Mouse (Mus musculus): ENCODE data around the gene Dpagt1. TPM values are rescaled to one million over a fixed set of nuclear protein-coding genes. Genes with fewer than 3 reads are reported as not detected.
"Not testable (repeated sequence)": the region's sequence is repeated elsewhere in the genome, so short reads cannot be mapped to it uniquely, and the experiment has no call there.

The Dpagt1 gene
- polyA plus RNA-seq, 1 experiment from 2014 or later: 38.0 TPM

DNA sequence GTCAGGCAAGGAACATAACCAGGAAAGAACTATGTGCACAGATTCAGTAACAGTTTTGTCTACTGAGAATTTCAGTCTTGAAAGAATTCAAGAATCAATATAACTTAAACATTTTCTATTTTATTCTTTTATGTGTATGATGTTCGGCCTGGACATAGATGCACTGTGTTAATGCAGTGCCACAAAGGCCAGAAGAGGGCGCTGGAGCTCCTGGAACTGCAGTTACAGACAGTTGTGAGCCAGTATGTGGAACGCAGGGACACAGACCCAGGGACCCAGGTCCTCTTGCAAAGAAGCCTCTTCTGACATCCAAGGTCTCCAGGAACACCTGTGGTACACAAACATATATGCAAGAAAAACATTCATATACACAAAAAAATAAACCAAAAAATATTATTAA is 38.7 kb downstream of the Dpagt1 start:
- H3K4me3 ChIP-seq: no peak overlapping the region
- no peak overlapping the region for H3K4me2 ChIP-seq
- peaks cover 10% of the 10 kb centered on the region for H3K4me1 ChIP-seq
- H3K9ac ChIP-seq: no peak overlapping the region
- peaks cover 6% of the 10 kb centered on the region for H3K36me3 ChIP-seq
- no peak for ATAC-seq (ENCODE audit: insufficient number of reproducible peaks, low FRiP score, low TSS enrichment, low read depth)
- no peak overlapping the region for H3K27ac ChIP-seq
- WGBS: 59% methylated on average over 3 of the region's 3 CpGs
- H3K27me3 ChIP-seq: no peaks in the 10 kb centered on the region
- H3K9me3 ChIP-seq: no peaks in the 10 kb centered on the region

DNA sequence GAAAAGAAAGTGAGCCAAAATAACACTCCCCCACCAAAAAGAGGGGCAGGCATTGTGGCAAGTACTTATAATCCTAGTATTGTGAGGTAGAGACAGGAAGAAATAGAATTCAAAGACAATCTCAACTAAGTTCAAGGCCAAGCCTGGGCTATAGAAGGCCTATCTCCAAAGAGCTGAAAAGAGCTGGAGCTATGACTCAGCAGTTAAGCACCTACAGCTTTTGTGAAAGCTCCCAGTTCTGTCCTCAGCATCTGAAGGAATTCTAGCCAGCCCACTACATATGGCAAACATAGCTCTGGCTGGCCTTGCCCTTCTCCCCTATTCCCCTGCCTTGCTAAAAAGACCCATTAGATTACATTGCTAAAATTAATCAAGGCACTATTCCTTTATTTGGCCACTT is 47.6 kb downstream of the Dpagt1 start:
- H3K27ac ChIP-seq: no peak overlapping the region
- no peak overlapping the region for H3K4me2 ChIP-seq
- no peaks in the 10 kb centered on the region for H3K36me3 ChIP-seq
- no peak overlapping the region for H3K9ac ChIP-seq
- H3K27me3 ChIP-seq: no peaks in the 10 kb centered on the region
- no peaks in the 10 kb centered on the region for H3K9me3 ChIP-seq
- no peak overlapping the region for H3K4me3 ChIP-seq
- ATAC-seq (ENCODE audit: insufficient number of reproducible peaks, low FRiP score, low TSS enrichment, low read depth): no peak
- H3K4me1 ChIP-seq: no peaks in the 10 kb centered on the region

DNA sequence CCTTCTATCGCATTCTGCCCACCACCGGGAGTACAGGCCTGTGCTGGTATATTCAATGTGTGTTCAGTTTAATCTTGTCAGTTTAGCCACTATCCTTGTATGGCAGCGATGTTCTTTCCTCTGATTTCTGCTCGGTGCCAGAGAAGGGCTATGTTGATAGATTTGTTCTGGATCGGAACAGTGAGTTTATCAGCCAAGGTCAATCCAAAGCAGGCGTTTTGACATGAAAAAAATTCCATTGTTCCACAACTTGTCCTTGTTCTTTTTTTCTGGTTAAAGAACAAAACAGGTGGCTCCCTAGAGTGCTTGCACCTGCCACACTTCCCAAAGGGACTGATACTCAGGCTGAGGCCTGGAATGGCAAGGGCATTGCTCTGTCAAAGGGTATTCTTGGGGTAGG is 50.3 kb downstream of the Dpagt1 start:
- no peak for ATAC-seq (ENCODE audit: insufficient number of reproducible peaks, low FRiP score, low TSS enrichment, low read depth)
- no peak overlapping the region for H3K4me2 ChIP-seq
- 88% methylated on average over 6 of the region's 6 CpGs for WGBS

DNA sequence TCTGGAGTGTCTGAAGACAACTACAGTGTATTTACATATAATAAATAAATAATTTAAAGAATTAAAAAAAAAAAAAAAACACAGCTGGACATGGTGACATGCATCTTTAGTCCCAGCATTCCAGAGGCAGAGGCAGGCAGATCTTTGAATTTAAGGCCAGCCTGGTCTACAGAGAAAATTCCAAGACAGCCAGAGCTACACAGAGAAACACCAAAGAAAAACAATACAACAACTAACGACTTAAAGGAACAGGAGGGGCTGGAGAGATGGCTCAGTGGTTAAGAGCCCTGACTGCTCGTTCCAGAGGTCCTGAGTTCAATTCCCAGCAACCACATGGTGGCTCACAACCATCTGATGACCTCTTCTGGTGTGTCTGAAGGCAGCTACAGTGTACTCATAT is 51.5 kb downstream of the Dpagt1 start:
- H3K36me3 ChIP-seq: peaks cover 14% of the 10 kb centered on the region
- WGBS: 82% methylated on average over 2 of the region's 2 CpGs
- H3K4me3 ChIP-seq: not testable (repeated sequence)

More for the DNA sequence above, 50.3 kb downstream of the Dpagt1 start:
- H3K9me3 ChIP-seq: no peaks in the 10 kb centered on the region
- no peaks in the 10 kb centered on the region for H3K27me3 ChIP-seq
- no peak overlapping the region for H3K4me3 ChIP-seq
- H3K9ac ChIP-seq: no peak overlapping the region
- H3K4me1 ChIP-seq: peaks cover 15% of the 10 kb centered on the region
- H3K36me3 ChIP-seq: peaks cover 2% of the 10 kb centered on the region
- no peak overlapping the region for H3K27ac ChIP-seq

DNA sequence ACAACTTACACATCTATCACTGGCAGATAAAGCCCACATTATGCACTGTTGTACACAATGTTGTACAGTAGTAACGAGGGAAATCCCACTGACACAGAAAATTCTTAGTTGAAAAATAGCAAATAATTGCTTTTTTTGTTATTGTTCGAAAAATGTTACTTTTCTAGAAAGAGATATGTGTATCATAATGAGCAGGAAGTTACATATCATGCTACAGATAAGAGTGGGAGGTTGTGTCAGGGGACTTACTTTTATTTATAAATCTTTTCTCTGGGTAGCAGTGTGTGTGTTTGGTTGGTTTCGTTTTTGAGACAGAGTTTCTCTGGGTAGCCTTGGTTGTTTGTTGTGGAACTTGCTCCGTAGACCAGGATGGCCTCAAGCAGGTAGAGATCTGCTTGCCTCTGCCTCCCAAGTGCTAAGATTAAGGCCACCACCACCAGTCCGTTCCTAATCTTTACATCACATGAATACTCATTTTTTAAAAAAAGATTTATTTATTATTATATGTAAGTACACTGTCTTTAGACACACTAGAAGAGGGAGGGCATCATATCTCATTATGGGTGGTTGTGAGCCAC is 52.4 kb downstream of the Dpagt1 start:
- Histone ChIP-seq H3K9me3 (no peaks in the 10 kb centered on the region), H3K36me3 (peaks cover 23% of the 10 kb centered on the region), H3K9ac (0 out of 2 replicates have a peak overlapping the region, but pooled peaks have one; percentile 83), H3K27ac (no peak overlapping the region), H3K4me1 (peaks cover 15% of the 10 kb centered on the region), H3K4me2 (peak overlapping the region; percentile 53), H3K4me3 (peak overlapping the region; percentile 86), H3K27me3 (no peaks in the 10 kb centered on the region)
- ATAC-seq (ENCODE audit: insufficient number of reproducible peaks, low FRiP score, low TSS enrichment, low read depth): no peak
- WGBS: 88% methylated on average over 5 of the region's 5 CpGs

More for the DNA sequence above, 51.5 kb downstream of the Dpagt1 start:
- ATAC-seq (ENCODE audit: insufficient number of reproducible peaks, low FRiP score, low TSS enrichment, low read depth); H3K4me2 ChIP-seq; H3K27ac ChIP-seq; H3K9ac ChIP-seq; H3K27me3 ChIP-seq; H3K9me3 ChIP-seq: not testable (repeated sequence)
- peaks cover 15% of the 10 kb centered on the region for H3K4me1 ChIP-seq

DNA sequence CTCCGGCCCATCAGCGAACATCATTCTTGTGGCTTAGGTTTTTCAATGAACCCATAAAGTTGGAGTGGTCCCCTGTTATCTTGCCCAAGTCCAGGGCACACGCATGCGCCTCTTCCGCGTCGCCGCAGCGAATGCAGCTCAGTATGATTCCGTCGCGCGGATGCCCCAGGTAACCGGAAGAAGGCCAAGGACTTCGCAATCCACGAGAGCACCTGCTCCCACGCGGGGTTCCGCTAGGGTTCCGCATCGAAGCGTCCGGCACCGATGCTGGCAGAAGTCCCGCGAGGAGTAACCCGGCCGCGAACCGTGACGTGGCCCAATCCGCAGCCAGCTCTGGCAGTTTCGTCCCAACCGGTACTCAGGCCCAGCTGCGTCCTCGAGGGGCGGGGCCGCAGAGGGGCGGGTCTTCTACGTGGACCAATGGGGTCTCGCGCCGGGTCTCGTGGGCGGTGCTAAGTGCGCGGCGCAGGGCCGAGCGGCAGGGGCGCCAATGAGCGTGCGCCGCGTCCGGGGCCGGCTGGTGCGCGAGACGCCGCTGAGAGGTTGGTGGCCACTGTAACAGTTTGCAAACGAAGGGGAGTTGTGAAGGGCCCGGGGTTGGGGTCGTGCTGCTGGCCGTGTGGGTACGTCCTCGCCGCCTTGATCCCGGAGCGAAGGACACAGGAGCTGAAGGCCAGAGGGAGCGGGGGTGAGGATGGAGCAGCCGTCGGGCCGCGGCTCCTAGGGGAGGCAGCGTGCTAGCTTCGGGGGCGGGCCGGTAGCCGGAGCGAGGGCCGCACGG is 53.4 kb downstream of the Dpagt1 start, which contains the start of gene Hyou1:
Hyou1 (plus strand) TSS at position 437 of the 781 bp plus-strand sequence.
- H3K4me1 ChIP-seq: peaks cover 15% of the 10 kb centered on the region
- H3K9me3 ChIP-seq: no peaks in the 10 kb centered on the region
- H3K4me3 ChIP-seq: peak within 1 kb of the TSS; percentile 86
- H3K27me3 ChIP-seq: no peaks in the 10 kb centered on the region
- H3K27ac ChIP-seq: peak within 1 kb of the TSS; percentile 87
- peak within 1 kb of the TSS; percentile 83 for H3K9ac ChIP-seq
- ATAC-seq (ENCODE audit: insufficient number of reproducible peaks, low FRiP score, low TSS enrichment, low read depth): peak; percentile 99
- H3K4me2 ChIP-seq: peak within 1 kb of the TSS; percentile 89
- under 1% methylated on average over 83 of the region's 83 CpGs for WGBS
- peaks cover 33% of the 10 kb centered on the region for H3K36me3 ChIP-seq

DNA sequence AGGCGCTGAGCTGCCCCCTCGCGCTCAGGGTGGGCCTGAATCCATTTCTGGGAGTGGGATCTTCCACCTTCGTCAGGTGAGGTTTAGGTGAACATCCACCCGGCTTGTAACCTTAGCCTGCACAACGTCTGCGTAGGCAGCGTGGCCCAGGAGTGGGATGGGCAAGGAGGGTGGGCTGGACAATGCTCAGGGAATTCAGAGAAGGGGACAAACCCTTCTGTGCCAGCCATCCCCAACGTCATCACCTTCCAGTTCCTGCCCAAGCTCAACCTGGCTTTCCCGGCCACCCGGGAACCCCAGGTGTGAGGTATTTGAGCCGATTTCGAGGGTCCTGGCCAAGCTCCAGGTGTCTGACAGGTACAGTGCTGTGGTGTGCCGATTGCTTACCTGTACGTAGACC is 54.0 kb downstream of the Dpagt1 start:
- H3K9me3 ChIP-seq: no peaks in the 10 kb centered on the region
- H3K4me3 ChIP-seq: peak overlapping the region; percentile 86
- ATAC-seq (ENCODE audit: insufficient number of reproducible peaks, low FRiP score, low TSS enrichment, low read depth): no peak
- peak overlapping the region; percentile 87 for H3K27ac ChIP-seq
- peak overlapping the region; percentile 89 for H3K4me2 ChIP-seq
- H3K9ac ChIP-seq: peak overlapping the region; percentile 83
- H3K36me3 ChIP-seq: peaks cover 39% of the 10 kb centered on the region
- H3K4me1 ChIP-seq: peaks cover 15% of the 10 kb centered on the region
- no peaks in the 10 kb centered on the region for H3K27me3 ChIP-seq
- 6% methylated on average over 15 of the region's 15 CpGs for WGBS

Small RNA genes lying within 50 kb of the gene (microRNA-seq; reads per million reads assigned to microRNA genes)
- not detected for gene Gm44335

Other genes with a start within 250 kb of the Dpagt1 start
- gene Mfrp, start 224.3 kb upstream of the Dpagt1 start, polyA plus RNA-seq (2015; fragmentation: Nextera tagmentation; extraction: Ambion mirVana): 0.10 and 0.20 TPM in 2 replicates
- gene C1qtnf5, start 218.8 kb upstream of the Dpagt1 start, polyA plus RNA-seq (2015; fragmentation: Nextera tagmentation; extraction: Ambion mirVana): 8.5 and 9.4 TPM in 2 replicates
- gene Gm49380, start 212.5 kb upstream of the Dpagt1 start, polyA plus RNA-seq (2015; fragmentation: Nextera tagmentation; extraction: Ambion mirVana): 0.27 and 0.28 TPM in 2 replicates
- 61.9 and 70.5 TPM in 2 replicates for gene Rnf26, start 212.5 kb upstream of the Dpagt1 start, polyA plus RNA-seq (2015; fragmentation: Nextera tagmentation; extraction: Ambion mirVana)
- 41.5 and 47.3 TPM in 2 replicates for gene Mcam, start 191.6 kb upstream of the Dpagt1 start, polyA plus RNA-seq (2015; fragmentation: Nextera tagmentation; extraction: Ambion mirVana)
- 14.5 and 15.6 TPM in 2 replicates for gene Cbl, start 92.0 kb upstream of the Dpagt1 start, polyA plus RNA-seq (2015; fragmentation: Nextera tagmentation; extraction: Ambion mirVana)
- not detected in 2 replicates for gene Ccdc153, start 85.3 kb upstream of the Dpagt1 start, polyA plus RNA-seq (2015; fragmentation: Nextera tagmentation; extraction: Ambion mirVana)
- 0.26 TPM in 1 of 2 replicates, not detected in the other for gene Pdzd3, start 74.5 kb upstream of the Dpagt1 start, polyA plus RNA-seq (2015; fragmentation: Nextera tagmentation; extraction: Ambion mirVana)
- gene Nlrx1, start 57.4 kb upstream of the Dpagt1 start, polyA plus RNA-seq (2015; fragmentation: Nextera tagmentation; extraction: Ambion mirVana): 12.5 and 12.7 TPM in 2 replicates
- 6.2 and 6.4 TPM in 2 replicates for gene Abcg4, start 37.4 kb upstream of the Dpagt1 start, polyA plus RNA-seq (2015; fragmentation: Nextera tagmentation; extraction: Ambion mirVana)
- 24.2 and 24.9 TPM in 2 replicates for gene Hinfp, start 20.3 kb upstream of the Dpagt1 start, polyA plus RNA-seq (2015; fragmentation: Nextera tagmentation; extraction: Ambion mirVana)
- 6.9 and 7.1 TPM in 2 replicates for gene C2cd2l, start 5.7 kb upstream of the Dpagt1 start, polyA plus RNA-seq (2015; fragmentation: Nextera tagmentation; extraction: Ambion mirVana)
- 252 and 254 TPM in 2 replicates for gene H2afx, start 8.7 kb downstream of the Dpagt1 start, polyA plus RNA-seq (2015; fragmentation: Nextera tagmentation; extraction: Ambion mirVana)
- gene Hmbs, start 18.2 kb downstream of the Dpagt1 start, polyA plus RNA-seq (2015; fragmentation: Nextera tagmentation; extraction: Ambion mirVana): 88.7 and 95.1 TPM in 2 replicates
- 29.6 and 30.7 TPM in 2 replicates for gene Vps11, start 35.7 kb downstream of the Dpagt1 start, polyA plus RNA-seq (2015; fragmentation: Nextera tagmentation; extraction: Ambion mirVana)
- 27.5 and 32.5 TPM in 2 replicates for gene Hyou1, start 53.5 kb downstream of the Dpagt1 start, polyA plus RNA-seq (2015; fragmentation: Nextera tagmentation; extraction: Ambion mirVana)
- 16.2 and 18.3 TPM in 2 replicates for gene Slc37a4, start 70.8 kb downstream of the Dpagt1 start, polyA plus RNA-seq (2015; fragmentation: Nextera tagmentation; extraction: Ambion mirVana)
- gene Rps25, start 81.1 kb downstream of the Dpagt1 start, polyA plus RNA-seq (2015; fragmentation: Nextera tagmentation; extraction: Ambion mirVana): 1,592 and 1,878 TPM in 2 replicates
- 132 and 140 TPM in 2 replicates for gene Trappc4, start 81.6 kb downstream of the Dpagt1 start, polyA plus RNA-seq (2015; fragmentation: Nextera tagmentation; extraction: Ambion mirVana)
- gene Ccdc84, start 92.5 kb downstream of the Dpagt1 start, polyA plus RNA-seq (2015; fragmentation: Nextera tagmentation; extraction: Ambion mirVana): 24.3 and 26.0 TPM in 2 replicates
- not detected in 2 replicates for gene Foxr1, start 115.1 kb downstream of the Dpagt1 start, polyA plus RNA-seq (2015; fragmentation: Nextera tagmentation; extraction: Ambion mirVana)
- gene Upk2, start 129.0 kb downstream of the Dpagt1 start, polyA plus RNA-seq (2015; fragmentation: Nextera tagmentation; extraction: Ambion mirVana): 0.37 and 0.45 TPM in 2 replicates
- 16.8 and 18.5 TPM in 2 replicates for gene Bcl9l, start 156.8 kb downstream of the Dpagt1 start, polyA plus RNA-seq (2015; fragmentation: Nextera tagmentation; extraction: Ambion mirVana)
- 0.24 and 0.46 TPM in 2 replicates for gene Cxcr5, start 235.9 kb downstream of the Dpagt1 start, polyA plus RNA-seq (2015; fragmentation: Nextera tagmentation; extraction: Ambion mirVana)

Measured in limb, embryonic 15.5 days (tissue).